Mouse (Mus musculus) megakaryocyte, embryonic 14.5 days (primary cell): ENCODE results near the gene Sbk3.
"Not testable (repeated sequence)": the region's sequence is repeated elsewhere in the genome, so short reads cannot be mapped to it uniquely, and the experiment has no call there.

Source experiments
- FLI1 ChIP-seq: IDR thresholded peaks from 2 replicates; pipeline ENCODE4 v1.6.1; 2012; ENCODE audit warnings: low read length, inconsistent platforms, mixed read lengths
- GATA1 ChIP-seq: IDR thresholded peaks from 3 replicates; pipeline ENCODE4 v1.6.1; 2012; ENCODE audit warnings: mixed read lengths, low read length, inconsistent platforms, borderline replicate concordance

- TF ChIP-seq FLI1, GATA1: not testable (repeated sequence)
Observed at GRCm38 (mm10) chr7:5019576-5019975, 48.6 kb upstream of the Sbk3 start.
